Mouse (Mus musculus) brain, adult 2 months (tissue): ENCODE results near the gene Mprip.

Source experiments
- DNase-seq: peaks from one replicate; pipeline ENCODE4 v3.0.0; 2011; ENCODE audit warnings: low read depth, low spot score

The Mprip gene

DNA sequence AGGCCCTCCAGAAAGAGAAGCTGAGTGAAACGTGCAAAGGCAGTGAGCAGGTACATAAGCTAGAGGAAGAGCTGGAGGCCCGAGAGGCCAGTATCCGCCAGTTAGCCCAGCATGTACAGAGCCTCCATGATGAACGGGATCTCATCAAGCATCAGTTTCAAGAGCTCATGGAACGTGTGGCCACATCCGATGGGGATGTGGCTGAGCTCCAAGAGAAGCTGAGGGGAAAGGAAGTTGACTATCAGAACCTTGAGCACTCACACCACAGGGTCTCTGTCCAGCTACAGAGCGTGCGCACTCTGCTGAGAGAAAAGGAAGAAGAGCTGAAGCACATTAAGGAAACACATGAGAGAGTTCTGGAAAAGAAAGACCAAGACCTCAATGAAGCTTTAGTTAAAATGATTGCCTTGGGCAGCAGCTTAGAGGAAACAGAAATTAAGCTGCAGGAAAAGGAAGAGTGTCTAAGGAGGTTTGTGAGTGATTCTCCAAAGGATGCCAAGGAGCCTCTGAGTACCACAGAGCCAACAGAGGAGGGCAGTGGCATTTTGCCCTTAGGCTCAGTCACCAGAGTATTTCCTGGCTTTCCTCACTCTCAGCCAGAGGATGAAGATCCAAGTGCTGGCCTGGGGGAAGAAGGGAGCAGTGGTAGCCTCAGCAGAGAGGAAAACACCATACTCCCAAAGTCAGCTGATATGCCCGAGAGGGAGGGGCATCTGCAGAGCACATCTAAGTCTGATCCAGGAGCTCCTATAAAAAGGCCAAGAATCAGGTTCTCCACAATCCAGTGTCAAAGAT, 97.3 kb downstream of the Mprip start:
- peak; percentile 51 for DNase-seq

- DNase-seq, result peak; percentile 97
Observed at GRCm38 (mm10) chr11:59759178-59759577, 98.1 kb downstream of the Mprip start.

GRCm38 (mm10) chr11:59759626-59760025, 98.5 kb downstream of the Mprip start:
- DNase-seq, result no peak

- peak; percentile 65 for DNase-seq
Observed at GRCm38 (mm10) chr11:59760796-59761195, 99.7 kb downstream of the Mprip start.

- peak; percentile 55 for DNase-seq
Observed at GRCm38 (mm10) chr11:59769307-59769706, 108.2 kb downstream of the Mprip start.

DNA sequence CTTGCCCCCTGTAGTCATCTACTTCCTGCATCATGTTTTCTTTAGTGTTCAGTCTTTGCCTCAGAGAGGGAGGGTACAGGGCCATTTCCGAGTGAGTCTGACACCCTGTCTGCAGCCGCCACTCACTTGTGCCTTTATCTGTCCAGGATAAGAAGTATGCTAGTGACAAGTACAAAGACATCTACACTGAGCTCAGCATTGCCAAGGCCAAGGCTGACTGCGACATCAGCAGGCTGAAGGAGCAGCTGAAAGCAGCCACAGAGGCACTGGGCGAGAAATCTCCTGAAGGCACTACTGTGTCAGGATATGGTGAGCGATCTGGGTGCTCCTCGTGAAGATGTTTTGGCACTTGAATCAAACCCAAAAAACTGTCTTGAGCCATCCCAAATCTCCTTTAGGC, 108.6 kb downstream of the Mprip start:
- DNase-seq, result no peak

DNA sequence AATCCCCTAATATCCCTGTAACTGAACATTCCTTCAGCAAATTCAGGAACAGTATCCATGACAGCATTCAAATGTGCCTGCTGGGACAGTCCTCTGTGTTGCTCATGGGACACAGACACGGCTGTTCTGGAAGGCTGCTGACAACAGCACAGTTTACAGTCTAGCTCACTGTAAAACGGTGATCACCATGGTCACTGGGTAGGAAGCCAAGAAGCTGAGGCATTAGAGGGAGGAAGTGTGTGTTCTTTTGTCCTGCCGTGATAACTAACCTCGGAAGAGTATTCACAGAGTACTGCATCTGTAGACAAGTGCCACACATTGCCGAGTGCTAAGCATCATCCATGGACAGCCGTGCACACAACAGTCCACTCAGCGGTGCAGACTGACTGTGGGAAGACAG, 109.6 kb downstream of the Mprip start:
- no peak for DNase-seq

GRCm38 (mm10) chr11:59772291-59772690, 111.2 kb downstream of the Mprip start:
- no peak for DNase-seq

DNA sequence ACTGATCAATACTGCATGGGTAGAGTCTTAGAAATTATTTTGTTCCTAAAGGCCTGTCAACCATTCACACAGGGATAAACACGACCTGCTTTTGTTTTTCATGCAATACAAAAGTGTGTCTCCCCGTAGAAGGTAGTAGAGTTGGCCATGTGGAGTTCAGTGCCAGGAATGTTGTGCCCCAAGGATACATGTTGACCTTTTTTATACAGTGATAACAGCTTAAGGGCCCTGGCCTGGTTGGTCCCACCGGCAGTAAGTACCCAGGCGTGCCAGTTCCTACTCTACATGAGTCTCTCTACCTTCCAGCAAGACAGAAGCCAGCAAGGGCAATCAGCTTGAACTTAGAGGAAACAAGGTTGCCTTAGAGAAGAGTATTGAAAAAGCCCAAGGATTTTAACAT, 111.8 kb downstream of the Mprip start:
- no peak for DNase-seq

- no peak for DNase-seq
Observed at GRCm38 (mm10) chr11:59774522-59774921, 113.4 kb downstream of the Mprip start.

DNA sequence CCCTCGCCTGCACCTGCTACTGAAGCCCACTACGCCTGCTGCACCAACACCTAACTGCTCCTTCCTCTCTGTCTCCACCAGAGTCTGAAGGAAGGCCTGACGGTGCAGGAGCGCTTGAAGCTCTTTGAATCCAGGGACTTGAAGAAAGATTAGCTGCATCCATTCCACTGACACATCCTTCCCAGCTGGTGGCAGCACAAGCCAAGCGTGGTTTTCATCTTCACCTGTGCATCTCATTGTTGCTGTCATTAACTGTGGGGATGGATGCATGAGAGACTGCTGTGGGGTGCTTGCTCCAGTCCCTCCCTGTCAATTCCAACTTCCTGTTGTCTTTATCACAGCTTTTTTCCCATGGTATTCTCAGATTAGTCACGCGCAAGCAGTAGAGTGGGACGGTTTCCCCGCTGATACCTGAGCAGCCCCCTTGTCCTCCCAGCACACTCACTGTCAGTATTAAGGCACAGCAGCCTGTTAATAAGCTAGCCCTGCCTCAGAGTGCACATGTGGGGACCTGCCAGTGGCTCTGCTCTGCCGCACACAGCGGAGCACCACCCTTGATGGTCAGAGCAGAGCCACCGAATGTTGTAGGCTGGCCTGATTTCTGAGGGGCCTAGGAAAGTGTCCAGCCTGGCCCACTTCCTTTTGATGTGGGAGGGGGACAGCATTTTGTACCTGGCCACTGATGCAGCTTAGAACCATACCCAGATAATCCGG, 114.5 kb downstream of the Mprip start:
- peak; percentile 56 for DNase-seq

DNA sequence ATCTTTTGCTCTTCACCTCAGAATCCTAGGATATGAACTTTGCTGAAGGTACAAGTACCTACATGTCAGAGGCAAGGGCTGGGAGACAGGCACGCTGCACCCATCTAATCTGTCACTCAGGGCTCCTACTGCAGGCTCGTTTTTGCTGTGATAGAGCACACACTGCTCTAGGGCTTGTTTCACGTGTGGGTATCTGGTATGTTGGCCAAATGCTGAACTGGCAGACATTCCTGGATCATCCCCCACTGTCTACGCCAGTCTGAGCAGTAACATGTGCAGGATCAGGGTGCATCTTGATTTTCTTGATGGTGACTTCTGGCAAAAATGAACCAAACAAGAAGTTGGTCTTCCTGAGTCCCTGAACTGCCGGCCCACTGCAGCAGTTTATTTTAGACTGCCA, 116.2 kb downstream of the Mprip start:
- peak; percentile 52 for DNase-seq

DNA sequence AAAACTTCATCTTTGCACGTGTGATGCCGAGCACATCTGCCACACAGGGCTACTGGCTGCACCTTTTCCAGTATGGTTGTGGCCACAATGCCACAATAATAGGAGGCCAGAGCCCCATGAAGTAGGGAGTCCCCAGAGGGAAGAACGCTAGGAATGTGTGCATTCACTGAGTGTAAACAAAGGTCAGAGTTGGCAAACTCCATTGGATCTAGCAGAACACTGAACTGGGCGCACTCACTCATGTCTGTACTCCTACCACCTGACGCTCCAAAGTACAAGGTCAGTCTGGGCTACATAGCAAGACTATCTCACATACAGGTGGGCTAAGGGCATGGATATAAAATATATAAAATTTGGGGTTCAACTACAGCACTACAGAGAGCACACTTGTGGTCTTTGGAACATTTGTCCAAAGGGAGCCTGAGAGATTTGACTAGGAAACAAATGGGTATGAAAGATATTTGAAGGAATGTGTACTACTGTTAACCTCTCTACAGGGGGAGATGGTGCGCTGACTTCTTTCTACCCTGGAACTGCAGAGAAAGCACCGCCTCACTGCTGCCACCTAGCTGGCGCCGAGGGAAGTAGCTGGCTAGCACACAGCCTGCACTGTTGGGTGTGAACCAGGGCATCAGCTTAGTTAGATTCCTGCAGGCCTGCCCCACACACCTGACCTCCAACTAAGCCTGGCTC, 117.2 kb downstream of the Mprip start:
- DNase-seq, result peak; percentile 73

DNA sequence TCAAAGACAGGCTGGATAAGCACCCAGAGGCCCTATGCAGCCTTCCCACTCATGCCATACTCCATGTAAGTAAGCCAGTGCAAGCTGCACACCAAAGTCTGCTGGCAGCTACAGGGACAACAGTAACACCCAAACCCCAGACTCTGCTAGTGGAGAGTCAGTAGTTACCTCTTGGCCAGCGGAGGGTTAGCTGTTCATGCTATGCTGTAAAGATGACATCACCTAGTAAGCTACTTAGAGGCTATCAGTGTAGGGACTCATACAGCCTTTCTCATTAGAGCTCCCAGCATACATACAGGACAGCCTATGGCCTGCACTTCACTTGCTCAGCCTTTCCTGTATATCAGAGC, 117.7 kb downstream of the Mprip start:
- no peak for DNase-seq

DNA sequence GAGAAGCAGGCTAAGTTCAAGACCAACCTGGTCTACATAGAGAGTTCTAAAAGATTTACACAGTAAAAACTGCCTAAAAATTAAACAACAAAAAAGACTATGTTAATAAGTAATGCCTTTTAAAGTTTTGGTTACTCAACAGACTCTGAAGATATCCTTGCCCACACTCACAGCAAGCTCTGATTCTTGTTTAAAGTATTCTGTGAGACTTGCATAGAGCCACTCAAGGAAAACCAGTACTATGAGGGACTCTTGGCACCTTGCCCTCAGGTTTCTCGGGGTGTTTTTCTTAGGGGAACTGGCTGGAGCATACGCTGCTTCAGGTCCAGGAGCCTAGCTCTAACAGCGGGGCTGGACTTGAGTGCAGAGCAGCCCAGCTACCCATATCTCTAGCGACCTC, 118.3 kb downstream of the Mprip start:
- no peak for DNase-seq

GRCm38 (mm10) chr11:59780241-59780640, 119.1 kb downstream of the Mprip start:
- DNase-seq, result no peak

GRCm38 (mm10) chr11:59782091-59782590, 121.0 kb downstream of the Mprip start:
- no peak for DNase-seq

DNA sequence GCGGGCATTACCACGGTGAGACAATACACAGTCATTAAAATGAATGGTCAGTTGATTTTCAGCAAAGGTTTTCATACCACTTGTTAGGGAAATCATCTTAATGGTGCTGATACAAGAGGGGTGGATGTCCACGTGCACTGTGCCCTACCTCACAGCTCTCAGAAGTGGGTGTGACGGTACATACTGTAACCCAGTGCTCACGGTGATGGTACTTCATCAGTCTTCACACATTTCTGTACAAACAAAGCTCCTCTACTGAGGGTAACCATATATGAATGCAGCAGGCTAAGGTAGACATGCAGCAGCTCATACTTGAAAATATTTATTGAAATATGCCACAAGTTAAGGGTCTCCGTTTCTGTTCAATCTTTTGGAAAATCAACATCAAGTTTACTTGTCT, 122.5 kb downstream of the Mprip start:
- DNase-seq, result no peak

- DNase-seq, result no peak
Observed at GRCm38 (mm10) chr11:59786444-59787198, 125.5 kb downstream of the Mprip start.

GRCm38 (mm10) chr11:59787199-59787781, 126.2 kb downstream of the Mprip start, which contains the start of gene Pld6:
Gene Pld6 (minus strand): TSS chr11:59787645.
- peak; percentile 67 for DNase-seq

- DNase-seq, result no peak
Observed at GRCm38 (mm10) chr11:59789311-59789710, 128.2 kb downstream of the Mprip start.
